Comparison of ENCODE assay signal across 8 mouse cellular contexts in the genomic region with DNA sequence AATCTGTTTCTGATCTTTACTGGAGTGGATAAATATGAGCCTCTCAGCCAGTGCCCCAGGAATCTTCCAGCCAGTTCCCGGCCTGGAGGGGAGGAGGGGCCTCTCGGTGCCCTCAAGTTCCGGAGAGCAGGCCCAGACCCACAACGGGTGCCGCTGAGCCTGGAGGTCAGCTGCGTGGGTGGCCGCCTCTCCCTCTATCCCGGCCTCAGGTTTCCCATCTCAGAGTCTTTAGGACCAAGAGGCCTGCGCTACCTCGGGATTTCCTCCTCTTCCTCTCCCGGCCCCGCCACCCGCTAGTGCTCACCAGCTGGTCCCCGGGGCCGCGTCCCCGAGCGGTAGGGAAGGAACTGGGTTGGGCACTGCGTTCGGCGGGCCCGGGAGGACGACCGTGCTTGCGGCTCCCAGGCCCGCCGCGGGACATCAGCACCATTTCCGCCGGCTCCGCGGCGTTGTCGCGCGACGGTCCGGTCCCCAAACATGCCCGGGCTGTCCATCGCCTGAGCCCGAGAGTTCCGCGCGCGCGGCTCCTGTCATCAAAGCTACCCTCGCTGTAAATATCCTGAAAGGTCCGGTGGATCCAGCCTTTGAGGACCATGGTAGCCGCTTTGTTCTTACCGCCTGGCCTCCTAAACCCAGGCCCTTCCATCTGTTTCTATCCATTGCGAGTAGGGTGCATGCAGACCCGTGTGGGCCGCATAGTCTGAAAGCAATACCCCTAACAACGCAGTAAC. TPM values are rescaled to one million over a fixed set of nuclear protein-coding genes. Genes with fewer than 3 reads are reported as not detected.
DNase-seq lines count a peak whose midpoint lies in the region; ATAC-seq lines count a peak whose summit lies in the region.

No protein-coding gene starts in this region.

- H3K27me3 ChIP-seq in forebrain, embryonic 14.5 days (replicated peaks; ENCODE audit: control insufficient read depth, insufficient read depth, low read length): no peaks in the 10 kb centered on the region

- H3K36me3 ChIP-seq in forebrain, embryonic 14.5 days (ENCODE audit: control insufficient read depth, insufficient read depth, low read length): peaks cover 6% of the 10 kb centered on the region

- peak overlapping the region; percentile 84 for H3K4me3 ChIP-seq in brown adipose tissue, adult 24 weeks (ENCODE audit: insufficient read depth, low read depth, low read length)
- peak overlapping the region; percentile 81 for H3K4me3 ChIP-seq in forebrain, embryonic 14.5 days (ENCODE audit: low read depth, low read length)

- peak overlapping the region; percentile 96 for H3K9ac ChIP-seq in forebrain, embryonic 14.5 days (ENCODE audit: low read length)

- peak overlapping the region; percentile 85 for H3K27ac ChIP-seq in brown adipose tissue, adult 24 weeks (replicated peaks; ENCODE audit: low read depth, low read length)
- H3K27ac ChIP-seq in forebrain, embryonic 14.5 days (ENCODE audit: low read depth, low read length): peak overlapping the region; percentile 84

- H3K4me1 ChIP-seq in brown adipose tissue, adult 24 weeks (ENCODE audit: control insufficient read depth, insufficient read depth, insufficient read length, low read length): peaks cover 10% of the 10 kb centered on the region
- 0 out of 2 replicates have a peak, but pooled peaks cover 5% of the 10 kb centered on the region for H3K4me1 ChIP-seq in forebrain, embryonic 14.5 days (ENCODE audit: control insufficient read depth, insufficient read depth, low read length)

- 2% methylated on average over 49 of the region's 54 CpGs for WGBS in forebrain, embryonic 14.5 days

- peak; percentile 76 for ATAC-seq in forebrain, embryonic 14.5 days

- intact Hi-C loops in heart, postnatal 25 days (cut with DNase I): loop anchor here (2.0 to 10.0 kb wide), 3 partner anchors 17 to 47 kb away; partner anchors contain the start of gene Capn15

- peak; percentile 64 for DNase-seq in ES-CJ7 (ENCODE audit: low read depth, low spot score)
- peak; percentile 72 for DNase-seq in forebrain, embryonic 14.5 days (ENCODE audit: low spot score)
- peak; percentile 35 for DNase-seq in heart, postnatal 25 days (ENCODE audit: low spot score)
- peak; percentile 76 to 85 for DNase-seq in layer of hippocampus, postnatal 10 days (ENCODE audit: low spot score in 2 of 2)
- DNase-seq in lung, postnatal 14 days: peak; percentile 84
- DNase-seq in retina, adult 2 months (ENCODE audit: low read depth, low spot score): peak; percentile 63
- peak; percentile 77 for DNase-seq in thymus, postnatal 14 days

- H3K4me2 ChIP-seq in forebrain, embryonic 14.5 days (ENCODE audit: low read length): peak overlapping the region; percentile 78

- H3K9me3 ChIP-seq in forebrain, embryonic 14.5 days (replicated peaks; ENCODE audit: control insufficient read depth, low read length): no peaks in the 10 kb centered on the region

RNA-seq across cellular contexts. Expression of gene Pigq, which starts 3.1 kb away (rescaled TPM):
- polyA plus RNA-seq in brown adipose tissue, adult 24 weeks (2012; ENCODE audit: insufficient read depth, insufficient read length, missing spikeins): 65.6 and 109 TPM in 2 replicates
- polyA plus RNA-seq in forebrain, embryonic 14.5 days (2014; fragmentation: Nextera tagmentation; extraction: Ambion mirVana): 49.5 and 52.6 TPM in 2 replicates
- 10 to 100 TPM; 49.0 to 55.6 TPM for total RNA-seq in heart, postnatal 25 days (2021)
- total RNA-seq in layer of hippocampus, postnatal 10 days (2021): 100 to 1,000 TPM; 144 to 149 TPM

RNA-seq across cellular contexts. Expression of gene Nhlrc4, which starts 3.1 kb away (rescaled TPM):
- polyA plus RNA-seq in brown adipose tissue, adult 24 weeks (2012; ENCODE audit: insufficient read depth, insufficient read length, missing spikeins): not detected in 2 replicates
- polyA plus RNA-seq in forebrain, embryonic 14.5 days (2014; fragmentation: Nextera tagmentation; extraction: Ambion mirVana): not detected in 2 replicates
- total RNA-seq in heart, postnatal 25 days (2021): not detected
- not detected for total RNA-seq in layer of hippocampus, postnatal 10 days (2021)

RNA-seq across cellular contexts. Expression of gene A930017K11Rik, which starts 10.7 kb away (rescaled TPM):
- polyA plus RNA-seq in brown adipose tissue, adult 24 weeks (2012; ENCODE audit: insufficient read depth, insufficient read length, missing spikeins): not detected in 2 replicates
- polyA plus RNA-seq in forebrain, embryonic 14.5 days (2014; fragmentation: Nextera tagmentation; extraction: Ambion mirVana): 0.18 TPM in 1 of 2 replicates, not detected in the other
- total RNA-seq in heart, postnatal 25 days (2021): under 1 TPM; 0.17 to 0.18 TPM
- not detected for total RNA-seq in layer of hippocampus, postnatal 10 days (2021)

RNA-seq across cellular contexts. Expression of gene Rab40c, which starts 22.1 kb away (rescaled TPM):
- 6.3 and 7.0 TPM in 2 replicates for polyA plus RNA-seq in brown adipose tissue, adult 24 weeks (2012; ENCODE audit: insufficient read depth, insufficient read length, missing spikeins)
- polyA plus RNA-seq in forebrain, embryonic 14.5 days (2014; fragmentation: Nextera tagmentation; extraction: Ambion mirVana): 31.6 and 33.3 TPM in 2 replicates
- 10 to 100 TPM; 17.0 to 17.4 TPM for total RNA-seq in heart, postnatal 25 days (2021)
- total RNA-seq in layer of hippocampus, postnatal 10 days (2021): 10 to 100 TPM; 41.9 to 49.9 TPM

RNA-seq across cellular contexts. Expression of gene Capn15, which starts 43.9 kb away (rescaled TPM):
- polyA plus RNA-seq in brown adipose tissue, adult 24 weeks (2012; ENCODE audit: insufficient read depth, insufficient read length, missing spikeins): 4.7 and 5.6 TPM in 2 replicates
- polyA plus RNA-seq in forebrain, embryonic 14.5 days (2014; fragmentation: Nextera tagmentation; extraction: Ambion mirVana): 17.0 and 20.3 TPM in 2 replicates
- total RNA-seq in heart, postnatal 25 days (2021): 1 to 10 TPM; 7.1 to 7.8 TPM
- total RNA-seq in layer of hippocampus, postnatal 10 days (2021): 10 to 100 TPM; 38.2 to 50.8 TPM

Comparison
In these comparisons a context has a peak if more than half of its experiments do, and no peak if none do; other contexts are left out.
1. Peak in every context shown above with its lines: DNase-seq, ATAC-seq, H3K4me3 ChIP-seq and H3K27ac ChIP-seq.